Mouse (Mus musculus) heart, embryonic 15.5 days (tissue): Measurements from ENCODE around the gene Extl1. TPM values are rescaled to one million over a fixed set of nuclear protein-coding genes. Genes with fewer than 3 reads are reported as not detected.
A peak's percentile ranks its signal among the peaks of the same experiment; 100 is the strongest.

Experiments used
- ATAC-seq: fragments of 200-750 bp; cut with Nextera tagmentation; replicated peaks from 2 replicates; pipeline ENCODE4 v1.8.0; 2017; ENCODE audit warnings: low read depth, moderate TSS enrichment; ENCODE audit not compliant: insufficient number of reproducible peaks, insufficient read depth, low FRiP score
- H3K27ac ChIP-seq: fragments of 300-500 bp; sonication (generic); 2 replicates; pipeline ENCODE4 v1.5.1; 2015; ENCODE audit warnings: mild to moderate bottlenecking, inconsistent platforms
- H3K27me3 ChIP-seq: fragments of 300-500 bp; sonication (generic); 2 replicates; pipeline ENCODE4 v1.6.1; 2015; ENCODE audit warnings: inconsistent platforms
- H3K36me3 ChIP-seq: fragments of 300-500 bp; sonication (generic); 2 replicates; pipeline ENCODE4 v1.6.1; 2015; ENCODE audit warnings: mild to moderate bottlenecking, inconsistent platforms
- H3K4me1 ChIP-seq: fragments of 300-500 bp; sonication (generic); replicated peaks from 2 replicates; pipeline ENCODE4 v1.6.1; 2015; ENCODE audit warnings: inconsistent platforms
- H3K4me2 ChIP-seq: fragments of 300-500 bp; sonication (generic); 2 replicates; pipeline ENCODE4 v1.6.1; 2015; ENCODE audit warnings: inconsistent platforms, mild to moderate bottlenecking, moderate library complexity
- H3K4me3 ChIP-seq: fragments of 300-500 bp; sonication (generic); 2 replicates; pipeline ENCODE4 v1.5.1; 2015; ENCODE audit warnings: mild to moderate bottlenecking, inconsistent platforms
- H3K9ac ChIP-seq: fragments of 300-500 bp; sonication (generic); 2 replicates; pipeline ENCODE4 v1.6.1; 2015; ENCODE audit warnings: mild to moderate bottlenecking, inconsistent platforms
- H3K9me3 ChIP-seq: fragments of 300-500 bp; sonication (generic); replicated peaks from 2 replicates; pipeline ENCODE4 v1.6.1; 2016; ENCODE audit warnings: inconsistent platforms
- WGBS: fragments of 180-500 bp; shearing (Covaris S2); methylation state at CpG from one replicate; pipeline ENCODE4 v1.1.7; 2015; ENCODE audit warnings: mixed read lengths; 5-methylcytosine and 5-hydroxymethylcytosine counted together
- polyA plus RNA-seq: library from polyadenylated mRNA; unstranded; fragments of >200 nt; fragmentation: Nextera tagmentation; extraction: Ambion mirVana; gene quantifications from 2 replicates; pipeline ENCODE4 v1.2.1, GENCODE M21; 2015

Extl1 gene
- polyA plus RNA-seq, 1 experiment from 2014 or later = 2.3 TPM

GRCm38 (mm10) chr4:134328151-134328550 lies 55.5 kb downstream of the Extl1 start:
- Histone ChIP-seq H3K36me3 (peaks cover 49% of the 10 kb centered on the region), H3K4me3 (no peak overlapping the region), H3K4me1 (peaks cover 36% of the 10 kb centered on the region), H3K27me3 (no peaks in the 10 kb centered on the region), H3K9me3 (no peaks in the 10 kb centered on the region), H3K9ac (no peak overlapping the region), H3K4me2 (no peak overlapping the region), H3K27ac (no peak overlapping the region)
- WGBS = 47% methylated on average over 8 of the region's 8 CpGs
- no peak for ATAC-seq

- Histone ChIP-seq H3K4me3 (no peak overlapping the region), H3K4me1 (peaks cover 36% of the 10 kb centered on the region), H3K36me3 (peaks cover 61% of the 10 kb centered on the region), H3K27me3 (no peaks in the 10 kb centered on the region), H3K9ac (no peak overlapping the region), H3K27ac (no peak overlapping the region), H3K4me2 (no peak overlapping the region), H3K9me3 (no peaks in the 10 kb centered on the region)
- 61% methylated on average over 5 of the region's 5 CpGs for WGBS
- no peak for ATAC-seq
Observed at GRCm38 (mm10) chr4:134326859-134327530, 56.7 kb downstream of the Extl1 start.

GRCm38 (mm10) chr4:134324655-134325054 lies 59.0 kb downstream of the Extl1 start:
- Histone ChIP-seq H3K36me3 (peaks cover 77% of the 10 kb centered on the region), H3K4me2 (no peak overlapping the region), H3K27ac (no peak overlapping the region), H3K4me3 (no peak overlapping the region), H3K9ac (no peak overlapping the region), H3K9me3 (no peaks in the 10 kb centered on the region), H3K27me3 (no peaks in the 10 kb centered on the region), H3K4me1 (peaks cover 38% of the 10 kb centered on the region)
- no peak for ATAC-seq
- 36% methylated on average over 5 of the region's 5 CpGs for WGBS

- Histone ChIP-seq H3K9me3 (no peaks in the 10 kb centered on the region), H3K27ac (no peak overlapping the region), H3K36me3 (peaks cover 59% of the 10 kb centered on the region), H3K9ac (no peak overlapping the region), H3K27me3 (no peaks in the 10 kb centered on the region), H3K4me3 (no peak overlapping the region), H3K4me1 (peaks cover 42% of the 10 kb centered on the region), H3K4me2 (no peak overlapping the region)
- ATAC-seq = no peak
- WGBS = 59% methylated on average over 3 of the region's 3 CpGs
Observed at GRCm38 (mm10) chr4:134321524-134321923, 62.1 kb downstream of the Extl1 start.

GRCm38 (mm10) chr4:134319674-134320073 lies 64.0 kb downstream of the Extl1 start:
- no peak for ATAC-seq
- Histone ChIP-seq H3K27ac (peak overlapping the region; percentile 39), H3K27me3 (no peaks in the 10 kb centered on the region), H3K9ac (no peak overlapping the region), H3K4me3 (peak overlapping the region; percentile 10; the same call in 1 of the 2 replicates), H3K4me2 (peak overlapping the region; percentile 60), H3K9me3 (no peaks in the 10 kb centered on the region), H3K4me1 (peaks cover 38% of the 10 kb centered on the region), H3K36me3 (peaks cover 40% of the 10 kb centered on the region)
- 61% methylated on average over 5 of the region's 5 CpGs for WGBS

GRCm38 (mm10) chr4:134319074-134319473 lies 64.6 kb downstream of the Extl1 start:
- ATAC-seq = no peak
- H3K4me2 ChIP-seq = peak overlapping the region; percentile 60
- 0 out of 2 replicates have a peak overlapping the region, but pooled peaks have one; percentile 9 for H3K9ac ChIP-seq
- peaks cover 34% of the 10 kb centered on the region for H3K36me3 ChIP-seq
- no peaks in the 10 kb centered on the region for H3K27me3 ChIP-seq
- H3K4me3 ChIP-seq = peak overlapping the region; percentile 58; the same call in 1 of the 2 replicates
- peak overlapping the region; percentile 39 for H3K27ac ChIP-seq
- H3K4me1 ChIP-seq = peaks cover 39% of the 10 kb centered on the region
- no peaks in the 10 kb centered on the region for H3K9me3 ChIP-seq
- WGBS = 59% methylated on average over 5 of the region's 5 CpGs

- ATAC-seq = peak; percentile 45; the same call in 1 of the 2 replicates
- Histone ChIP-seq H3K9me3 (no peaks in the 10 kb centered on the region), H3K36me3 (peaks cover 15% of the 10 kb centered on the region), H3K27ac (peak overlapping the region; percentile 97), H3K4me3 (peak overlapping the region; percentile 58), H3K4me1 (peaks cover 40% of the 10 kb centered on the region), H3K4me2 (peak overlapping the region; percentile 60), H3K9ac (peak overlapping the region; percentile 65), H3K27me3 (no peaks in the 10 kb centered on the region)
- WGBS = 34% methylated on average over 16 of the region's 16 CpGs
Observed at GRCm38 (mm10) chr4:134316390-134316789, 67.3 kb downstream of the Extl1 start.

- Histone ChIP-seq H3K27me3 (no peaks in the 10 kb centered on the region), H3K4me2 (peak overlapping the region; percentile 60), H3K9me3 (no peaks in the 10 kb centered on the region), H3K27ac (peak overlapping the region; percentile 97), H3K4me3 (peak overlapping the region; percentile 58), H3K9ac (peak overlapping the region; percentile 65), H3K36me3 (peaks cover 8% of the 10 kb centered on the region; the same call in 1 of the 2 replicates), H3K4me1 (peaks cover 38% of the 10 kb centered on the region)
- WGBS = 23% methylated on average over 9 of the region's 9 CpGs
- peak; percentile 84 for ATAC-seq
Observed at GRCm38 (mm10) chr4:134315470-134315869, 68.2 kb downstream of the Extl1 start.

GRCm38 (mm10) chr4:134314876-134315275 lies 68.8 kb downstream of the Extl1 start, which contains the start of gene Trim63:
Trim63 (plus strand) TSS chr4:134315120.
- peak within 1 kb of the TSS; percentile 97 for H3K27ac ChIP-seq
- H3K4me1 ChIP-seq = peaks cover 36% of the 10 kb centered on the region
- WGBS = 16% methylated on average over 11 of the region's 11 CpGs
- H3K9ac ChIP-seq = peak within 1 kb of the TSS; percentile 65
- peak within 1 kb of the TSS; percentile 58 for H3K4me3 ChIP-seq
- ATAC-seq = peak; percentile 67
- no peaks in the 10 kb centered on the region for H3K9me3 ChIP-seq
- H3K27me3 ChIP-seq = no peaks in the 10 kb centered on the region
- H3K36me3 ChIP-seq = peaks cover 6% of the 10 kb centered on the region; the same call in 1 of the 2 replicates
- peak within 1 kb of the TSS; percentile 60 for H3K4me2 ChIP-seq

GRCm38 (mm10) chr4:134314081-134314655 lies 69.5 kb downstream of the Extl1 start:
- Histone ChIP-seq H3K27ac (peak overlapping the region; percentile 97), H3K4me1 (peaks cover 29% of the 10 kb centered on the region), H3K27me3 (no peaks in the 10 kb centered on the region), H3K4me2 (peak overlapping the region; percentile 60), H3K9me3 (no peaks in the 10 kb centered on the region), H3K36me3 (0 out of 2 replicates have a peak, but pooled peaks cover 3% of the 10 kb centered on the region), H3K4me3 (no peak overlapping the region), H3K9ac (no peak overlapping the region)
- 52% methylated on average over 4 of the region's 4 CpGs for WGBS
- no peak for ATAC-seq

- WGBS = 95% methylated on average over 6 of the region's 6 CpGs
- H3K36me3 ChIP-seq = 0 out of 2 replicates have a peak, but pooled peaks cover 3% of the 10 kb centered on the region
- ATAC-seq = no peak
Observed at GRCm38 (mm10) chr4:134312901-134313300, 70.7 kb downstream of the Extl1 start.

More at GRCm38 (mm10) chr4:134312901-134313300, 70.7 kb downstream of the Extl1 start:
- no peaks in the 10 kb centered on the region for H3K9me3 ChIP-seq
- H3K9ac ChIP-seq = no peak overlapping the region
- no peak overlapping the region for H3K4me2 ChIP-seq
- H3K4me3 ChIP-seq = no peak overlapping the region
- H3K4me1 ChIP-seq = peaks cover 16% of the 10 kb centered on the region
- H3K27me3 ChIP-seq = no peaks in the 10 kb centered on the region
- H3K27ac ChIP-seq = no peak overlapping the region
